Mouse (Mus musculus) neural tube, embryonic 15.5 days (tissue): ENCODE data around the gene Rnf38. TPM values are rescaled to one million over a fixed set of nuclear protein-coding genes. Genes with fewer than 3 reads are reported as not detected.

Experiments
- ATAC-seq: fragments of 200-750 bp; cut with Nextera tagmentation; 2 replicates; pipeline ENCODE4 v1.8.0; 2017; ENCODE audit warnings: mild to moderate bottlenecking, moderate TSS enrichment, moderate library complexity; ENCODE audit not compliant: low FRiP score
- H3K27ac ChIP-seq: fragments of 300-500 bp; sonication (generic); replicated peaks from 2 replicates; pipeline ENCODE4 v1.5.1; 2015; ENCODE audit warnings: mild to moderate bottlenecking, inconsistent platforms
- H3K27me3 ChIP-seq: fragments of 300-500 bp; sonication (generic); replicated peaks from 2 replicates; pipeline ENCODE4 v1.6.1; 2015; ENCODE audit warnings: inconsistent platforms
- H3K36me3 ChIP-seq: fragments of 300-500 bp; sonication (generic); 2 replicates; pipeline ENCODE4 v1.6.1; 2015; ENCODE audit warnings: inconsistent platforms
- H3K4me1 ChIP-seq: fragments of 300-500 bp; sonication (generic); 2 replicates; pipeline ENCODE4 v1.6.1; 2015; ENCODE audit warnings: inconsistent platforms
- H3K4me2 ChIP-seq: fragments of 300-500 bp; sonication (generic); 2 replicates; pipeline ENCODE4 v1.6.1; 2015; ENCODE audit warnings: inconsistent platforms, mild to moderate bottlenecking, moderate library complexity
- H3K4me3 ChIP-seq: fragments of 300-500 bp; sonication (generic); replicated peaks from 2 replicates; pipeline ENCODE4 v1.5.1; 2015; ENCODE audit warnings: mild to moderate bottlenecking, inconsistent platforms
- H3K9ac ChIP-seq: fragments of 300-500 bp; sonication (generic); replicated peaks from 2 replicates; pipeline ENCODE4 v1.6.1; 2015; ENCODE audit warnings: mild to moderate bottlenecking, inconsistent platforms
- H3K9me3 ChIP-seq: fragments of 300-500 bp; sonication (generic); replicated peaks from 2 replicates; pipeline ENCODE4 v1.6.1; 2016; ENCODE audit warnings: inconsistent platforms
- WGBS: fragments of 180-500 bp; shearing (Covaris S2); methylation state at CpG from one replicate; pipeline ENCODE4 v1.1.7; 2015; ENCODE audit warnings: mixed read lengths; 5-methylcytosine and 5-hydroxymethylcytosine counted together
- polyA plus RNA-seq: library from polyadenylated mRNA; unstranded; fragments of >200 nt; fragmentation: Nextera tagmentation; extraction: Ambion mirVana; gene quantifications from 2 replicates; pipeline ENCODE4 v1.2.1, GENCODE M21; 2015

Rnf38 gene
- polyA plus RNA-seq, 1 experiment from 2014 or later, result 23.4 TPM

DNA sequence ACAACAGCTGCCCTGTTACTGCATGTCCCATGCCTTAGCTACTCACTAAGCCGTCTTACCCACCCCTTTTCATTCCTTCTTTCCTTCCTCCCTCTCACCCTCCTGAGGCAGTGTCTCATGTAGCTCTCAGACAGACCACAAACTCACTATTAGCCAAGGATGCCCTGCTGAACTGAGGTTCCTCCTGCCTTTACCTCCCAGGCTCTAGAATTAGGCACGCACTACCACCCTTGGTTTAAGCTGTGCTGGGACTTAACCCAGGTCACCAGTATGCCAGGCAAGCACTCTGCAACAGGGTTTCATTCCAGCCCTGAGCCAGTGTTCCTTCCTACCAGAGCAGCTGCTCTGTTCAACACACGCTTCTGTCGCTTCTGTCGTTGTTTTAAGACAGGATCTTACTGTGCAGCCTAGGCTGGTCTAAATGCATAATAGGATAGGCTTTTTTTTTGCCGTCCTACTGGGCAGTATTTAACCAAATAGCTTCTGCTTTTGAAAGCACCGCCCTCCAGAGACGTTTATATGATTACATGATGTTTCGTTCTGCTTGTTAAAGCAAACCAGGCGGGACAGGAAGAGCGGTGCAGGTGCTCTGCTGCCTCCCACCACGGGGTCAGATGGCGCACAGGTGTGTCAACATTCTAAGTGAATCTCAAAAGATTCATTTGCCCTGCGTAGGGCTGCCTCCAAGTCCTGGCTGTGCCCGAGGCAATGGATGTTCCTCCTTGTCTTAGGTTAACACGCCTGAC, 120.0 kb downstream of the Rnf38 start:
- H3K4me2 ChIP-seq, result peak overlapping the region; percentile 9
- no peak overlapping the region for H3K27ac ChIP-seq
- ATAC-seq, result no peak
- peaks cover 12% of the 10 kb centered on the region for H3K4me1 ChIP-seq
- no peak overlapping the region for H3K4me3 ChIP-seq
- H3K9ac ChIP-seq, result no peak overlapping the region
- WGBS, result 41% methylated on average over 16 of the region's 16 CpGs
- no peaks in the 10 kb centered on the region for H3K36me3 ChIP-seq
- no peaks in the 10 kb centered on the region for H3K27me3 ChIP-seq
- no peaks in the 10 kb centered on the region for H3K9me3 ChIP-seq

DNA sequence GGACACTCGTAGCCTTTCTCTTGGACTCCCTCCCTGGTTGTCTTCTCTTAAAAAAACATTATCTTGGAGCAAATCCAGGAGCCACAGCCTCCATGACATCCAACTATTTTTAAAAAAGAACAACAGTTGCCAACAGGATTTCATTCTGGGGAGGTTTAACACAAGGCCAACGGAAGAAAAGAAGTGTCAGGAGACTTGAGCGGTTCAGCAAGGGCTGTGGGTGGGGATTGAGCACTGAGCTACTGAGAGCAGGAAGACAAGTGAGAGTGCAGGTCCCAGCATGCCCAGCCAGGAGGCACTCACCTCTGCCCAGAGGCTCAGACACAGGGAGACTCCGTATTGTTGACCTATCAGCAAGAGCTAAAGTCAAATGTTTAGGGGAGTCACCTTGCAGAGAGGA, 120.8 kb downstream of the Rnf38 start:
- Histone ChIP-seq H3K9ac (no peak overlapping the region), H3K27ac (no peak overlapping the region), H3K36me3 (no peaks in the 10 kb centered on the region), H3K4me1 (peaks cover 12% of the 10 kb centered on the region), H3K4me3 (no peak overlapping the region), H3K4me2 (no peak overlapping the region), H3K9me3 (no peaks in the 10 kb centered on the region), H3K27me3 (no peaks in the 10 kb centered on the region)
- whole genome bisulfite sequencing, result 41% methylated on average over 4 of the region's 4 CpGs
- ATAC-seq, result no peak

DNA sequence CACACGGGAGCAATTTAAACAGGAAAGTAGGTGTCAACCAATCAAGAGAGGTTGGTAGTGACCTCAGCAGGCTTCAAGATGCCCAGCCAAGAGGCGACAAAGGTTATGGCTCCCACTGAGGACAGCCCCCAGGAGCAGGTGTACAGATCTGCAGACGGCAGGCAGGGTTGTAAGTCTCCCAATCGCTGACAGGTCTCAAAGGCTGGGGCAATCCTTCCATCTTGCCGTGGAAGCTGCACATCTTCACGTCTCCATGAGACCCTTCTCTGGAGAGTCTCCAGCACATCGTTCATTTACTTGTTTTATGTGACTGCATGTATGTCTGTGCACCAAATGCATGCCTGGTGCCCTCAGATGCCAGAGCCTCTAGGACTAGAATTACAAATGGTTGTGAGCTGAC, 122.8 kb downstream of the Rnf38 start:
- peaks cover 22% of the 10 kb centered on the region for H3K4me1 ChIP-seq
- H3K9ac ChIP-seq, result no peak overlapping the region
- H3K27me3 ChIP-seq, result no peaks in the 10 kb centered on the region
- no peak for ATAC-seq
- no peaks in the 10 kb centered on the region for H3K9me3 ChIP-seq
- H3K27ac ChIP-seq, result no peak overlapping the region
- 51% methylated on average over 7 of the region's 7 CpGs for WGBS
- H3K36me3 ChIP-seq, result no peaks in the 10 kb centered on the region
- H3K4me3 ChIP-seq, result no peak overlapping the region
- no peak overlapping the region for H3K4me2 ChIP-seq

DNA sequence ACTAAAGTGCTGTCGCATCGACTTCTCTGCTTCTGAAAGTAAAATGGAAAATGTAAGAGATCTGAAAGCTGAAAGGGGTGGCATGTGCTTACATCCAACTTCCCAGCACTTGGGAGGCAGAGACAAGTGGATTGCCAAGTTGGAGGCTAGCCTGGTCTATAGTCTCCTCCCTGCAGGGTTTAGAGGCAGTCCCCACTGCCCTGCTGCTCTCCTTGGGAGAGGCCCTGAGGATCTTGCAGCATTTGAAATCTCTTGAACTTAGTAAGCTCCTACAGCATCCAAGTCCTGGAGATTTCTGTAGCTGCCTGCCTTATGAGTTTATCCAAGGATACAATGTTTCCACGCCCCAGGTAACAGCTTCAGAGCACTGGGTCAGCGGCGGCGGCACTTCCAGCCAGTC, 125.3 kb downstream of the Rnf38 start:
- Histone ChIP-seq H3K4me1 (peaks cover 22% of the 10 kb centered on the region), H3K36me3 (no peaks in the 10 kb centered on the region), H3K27ac (no peak overlapping the region), H3K4me3 (no peak overlapping the region), H3K4me2 (no peak overlapping the region), H3K27me3 (no peaks in the 10 kb centered on the region), H3K9me3 (no peaks in the 10 kb centered on the region), H3K9ac (no peak overlapping the region)
- ATAC-seq, result no peak
- WGBS, result 93% methylated on average over 6 of the region's 6 CpGs

DNA sequence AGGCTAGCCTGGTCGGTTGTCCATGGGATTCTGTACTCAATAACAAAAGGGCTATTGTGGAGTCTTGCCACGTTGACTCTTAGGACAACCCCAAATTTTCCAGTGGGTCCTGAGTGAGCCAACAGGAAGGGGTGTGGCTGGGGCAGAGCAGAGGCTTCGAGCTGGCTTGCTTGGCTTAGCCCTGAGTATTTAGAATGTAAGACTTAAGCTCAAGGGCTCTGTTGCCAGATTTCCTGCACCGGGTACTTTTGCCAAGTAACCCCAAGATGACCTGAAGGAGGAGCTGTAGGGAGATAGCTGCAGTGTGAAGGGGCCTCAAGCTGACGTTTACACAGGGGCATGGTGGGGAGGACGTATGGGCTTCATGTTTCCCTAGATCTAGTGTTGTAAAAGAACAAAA, 126.2 kb downstream of the Rnf38 start:
- 47% methylated on average over 6 of the region's 6 CpGs for WGBS
- H3K4me1 ChIP-seq, result peaks cover 18% of the 10 kb centered on the region
- no peak overlapping the region for H3K9ac ChIP-seq
- no peaks in the 10 kb centered on the region for H3K9me3 ChIP-seq
- no peak overlapping the region for H3K27ac ChIP-seq
- no peaks in the 10 kb centered on the region for H3K36me3 ChIP-seq
- no peak overlapping the region for H3K4me3 ChIP-seq
- no peak for ATAC-seq
- H3K4me2 ChIP-seq, result 0 out of 2 replicates have a peak overlapping the region, but pooled peaks have one; percentile 48
- H3K27me3 ChIP-seq, result no peaks in the 10 kb centered on the region

DNA sequence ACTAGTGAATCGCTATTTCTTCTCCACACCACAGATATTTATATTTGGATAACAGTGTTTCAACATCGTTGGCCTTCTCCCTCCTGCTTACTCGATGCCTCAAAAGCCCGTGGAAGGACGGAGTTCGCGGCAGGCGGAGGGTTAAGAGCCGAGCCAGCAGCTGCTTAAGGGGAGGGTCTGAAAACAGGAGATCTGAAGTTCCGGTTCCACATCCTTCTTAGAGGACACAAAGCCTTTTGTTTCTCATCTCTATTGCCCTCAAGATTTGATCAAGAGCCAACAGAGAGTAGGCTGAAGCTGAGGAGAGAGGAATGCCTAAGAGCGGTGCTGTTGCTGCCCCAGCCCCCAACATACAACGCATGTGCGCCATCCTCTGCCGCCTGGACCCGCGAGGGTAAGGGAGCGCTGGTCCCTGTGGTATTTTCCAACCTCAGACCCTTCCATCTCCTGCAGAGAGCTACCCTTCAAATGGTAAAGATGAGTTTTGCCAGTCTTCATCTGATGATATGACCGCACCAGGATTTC, 127.2 kb downstream of the Rnf38 start:
- no peak overlapping the region for H3K27ac ChIP-seq

DNA sequence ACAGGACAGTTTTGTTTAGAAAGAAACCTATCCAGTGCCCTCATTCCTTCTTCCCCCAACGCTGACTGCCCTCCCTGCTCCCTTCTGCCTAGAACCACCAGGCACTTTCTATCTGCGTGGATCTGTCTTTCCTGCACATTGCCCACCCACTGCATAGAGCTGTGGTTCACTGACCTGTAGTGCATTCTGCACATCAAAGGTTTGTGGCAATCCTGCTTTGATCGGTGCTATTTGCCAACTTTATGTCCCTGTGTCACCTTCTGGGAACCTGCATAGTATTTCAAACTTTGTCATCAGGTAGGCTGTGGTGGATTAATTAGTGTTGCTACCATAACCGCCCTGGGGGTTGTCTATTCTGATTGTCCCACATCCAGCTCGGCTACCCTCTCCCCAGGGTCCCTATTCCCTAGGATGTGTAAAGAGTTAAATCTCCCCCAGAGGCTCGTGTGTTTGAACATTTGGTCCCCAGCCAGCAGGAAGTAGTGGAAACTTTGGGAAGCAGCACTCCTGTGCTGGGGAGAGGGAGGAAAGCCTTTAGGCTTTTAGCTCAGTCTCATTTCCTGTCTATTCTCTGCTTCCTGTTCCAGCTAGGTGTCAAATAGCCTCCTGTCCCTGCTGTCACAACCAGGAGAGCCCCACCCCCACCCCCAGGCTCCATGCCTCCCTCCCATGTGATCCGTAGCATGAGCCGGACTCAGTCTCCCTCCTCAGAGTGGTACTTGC, 129.2 kb downstream of the Rnf38 start:
- WGBS, result 49% methylated on average over 8 of the region's 8 CpGs
- no peaks in the 10 kb centered on the region for H3K36me3 ChIP-seq

More for the DNA sequence above, 127.2 kb downstream of the Rnf38 start:
- peak overlapping the region; percentile 26 for H3K4me3 ChIP-seq
- ATAC-seq, result no peak
- no peaks in the 10 kb centered on the region for H3K27me3 ChIP-seq
- H3K9ac ChIP-seq, result no peak overlapping the region
- no peaks in the 10 kb centered on the region for H3K9me3 ChIP-seq
- 30% methylated on average over 18 of the region's 18 CpGs for WGBS
- H3K4me1 ChIP-seq, result peaks cover 18% of the 10 kb centered on the region
- H3K4me2 ChIP-seq, result peak overlapping the region; percentile 48
- H3K36me3 ChIP-seq, result no peaks in the 10 kb centered on the region

DNA sequence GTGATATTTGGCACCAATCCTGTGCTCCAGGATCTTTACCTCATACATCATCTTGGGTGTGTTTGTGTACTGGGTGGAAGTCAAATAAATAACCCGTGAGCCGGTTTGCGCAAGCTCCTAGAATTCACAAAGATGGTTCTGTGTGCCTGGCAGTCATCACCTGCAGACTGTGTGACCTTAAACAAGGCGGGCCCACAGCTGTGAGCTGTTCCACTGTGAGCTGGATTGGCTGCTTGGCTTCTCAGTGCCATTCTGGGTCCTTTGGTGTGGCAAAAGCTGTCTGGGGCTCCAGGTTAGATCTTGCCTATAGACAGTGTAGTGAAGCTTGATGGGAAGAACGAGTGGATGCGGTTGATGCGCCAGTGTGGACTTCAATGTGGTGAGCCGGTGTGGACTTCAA, 130.0 kb downstream of the Rnf38 start:
- ATAC-seq, result no peak
- Histone ChIP-seq H3K4me1 (peaks cover 18% of the 10 kb centered on the region), H3K9me3 (no peaks in the 10 kb centered on the region), H3K36me3 (no peaks in the 10 kb centered on the region), H3K4me2 (no peak overlapping the region), H3K27ac (no peak overlapping the region), H3K27me3 (no peaks in the 10 kb centered on the region), H3K9ac (no peak overlapping the region), H3K4me3 (no peak overlapping the region)
- WGBS, result 77% methylated on average over 8 of the region's 8 CpGs

More for the DNA sequence above, 129.2 kb downstream of the Rnf38 start:
- H3K9ac ChIP-seq, result no peak overlapping the region
- no peaks in the 10 kb centered on the region for H3K9me3 ChIP-seq
- H3K27ac ChIP-seq, result no peak overlapping the region
- no peak overlapping the region for H3K4me3 ChIP-seq
- H3K4me1 ChIP-seq, result peaks cover 18% of the 10 kb centered on the region
- no peaks in the 10 kb centered on the region for H3K27me3 ChIP-seq
- ATAC-seq, result no peak
- no peak overlapping the region for H3K4me2 ChIP-seq

DNA sequence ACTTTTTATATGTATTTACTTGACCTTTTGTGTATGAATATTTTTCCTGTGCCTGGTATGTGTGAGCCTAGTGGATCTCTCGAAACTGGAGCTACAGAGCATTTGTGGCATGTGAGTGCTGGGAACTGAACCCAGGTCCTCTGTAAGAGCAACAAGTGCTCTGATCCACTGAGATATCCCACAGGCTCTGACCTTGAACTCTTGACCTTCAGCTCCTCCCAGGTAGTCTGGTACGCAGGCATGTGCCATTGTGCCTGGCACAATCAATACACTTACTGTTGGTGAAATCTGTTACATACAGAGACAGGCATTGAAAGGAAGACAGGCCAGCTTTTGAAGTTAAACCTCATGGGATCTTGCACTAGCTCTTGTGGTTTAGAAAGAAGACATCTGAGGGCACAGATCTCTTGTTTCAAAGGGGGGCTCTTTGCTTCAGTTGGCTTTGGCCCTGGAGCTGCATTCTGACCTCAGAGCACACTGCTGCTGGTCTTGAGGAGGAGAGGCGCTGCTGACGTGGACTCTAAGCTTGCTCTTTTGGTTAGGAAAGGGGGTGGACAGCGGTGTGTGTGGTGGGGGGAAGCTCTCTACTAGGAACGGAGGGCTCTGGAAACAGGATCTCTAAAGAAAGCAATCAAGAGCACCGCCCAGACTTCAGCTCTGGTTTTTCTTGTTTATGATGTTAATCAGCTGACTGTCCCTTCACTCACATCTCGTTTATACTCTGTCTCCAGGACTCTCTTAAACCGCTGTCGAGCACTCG, 135.8 kb downstream of the Rnf38 start:
- Histone ChIP-seq H3K27ac (no peak overlapping the region), H3K27me3 (no peaks in the 10 kb centered on the region), H3K4me1 (no peaks in the 10 kb centered on the region), H3K9me3 (no peaks in the 10 kb centered on the region), H3K4me3 (no peak overlapping the region), H3K36me3 (no peaks in the 10 kb centered on the region), H3K4me2 (no peak overlapping the region), H3K9ac (no peak overlapping the region)
- ATAC-seq, result no peak
- 58% methylated on average over 11 of the region's 11 CpGs for WGBS

DNA sequence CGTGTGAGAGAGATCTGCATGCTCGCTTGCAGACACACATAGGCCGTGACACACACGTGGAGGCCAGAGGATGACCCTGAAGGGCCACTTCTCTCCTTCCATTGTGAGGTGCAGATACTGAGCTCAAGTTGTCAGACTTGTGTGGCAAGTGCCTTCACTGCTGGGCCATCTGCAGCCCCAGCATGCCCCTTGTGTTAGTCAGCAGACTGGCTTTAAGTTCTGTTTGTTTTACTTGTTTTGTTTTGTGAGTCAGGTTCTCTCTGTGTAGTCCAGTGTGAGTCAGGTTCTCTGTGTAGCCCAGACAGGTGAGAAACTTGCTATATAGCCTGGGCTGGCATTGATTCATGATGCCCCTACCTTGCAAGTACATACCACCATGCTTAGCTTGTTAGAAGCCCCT, 139.1 kb downstream of the Rnf38 start:
- ATAC-seq, result no peak
- 93% methylated on average over 4 of the region's 4 CpGs for WGBS
- H3K27ac ChIP-seq, result no peak overlapping the region
- no peak overlapping the region for H3K9ac ChIP-seq
- no peak overlapping the region for H3K4me3 ChIP-seq
- H3K4me1 ChIP-seq, result no peaks in the 10 kb centered on the region
- no peak overlapping the region for H3K4me2 ChIP-seq
- H3K9me3 ChIP-seq, result no peaks in the 10 kb centered on the region
- H3K36me3 ChIP-seq, result no peaks in the 10 kb centered on the region
- no peaks in the 10 kb centered on the region for H3K27me3 ChIP-seq

DNA sequence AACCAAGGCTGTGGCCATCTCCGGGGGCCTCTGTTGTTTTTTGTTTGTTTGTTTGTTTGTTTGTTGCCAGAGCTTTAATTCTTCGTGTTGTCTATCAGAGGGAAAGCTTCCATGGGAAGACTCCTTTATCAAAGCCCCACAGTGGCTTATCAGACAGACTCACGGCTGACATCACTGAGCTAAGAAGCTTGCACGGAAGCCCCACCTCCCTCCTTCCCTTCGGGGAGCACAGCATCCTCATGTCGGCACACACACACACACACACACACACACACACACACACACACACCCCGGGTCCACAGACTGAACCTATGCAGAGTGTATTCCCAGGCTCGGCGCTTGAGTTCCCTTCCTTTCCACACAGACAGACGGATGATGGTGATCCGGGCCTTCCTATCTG, 141.2 kb downstream of the Rnf38 start:
- Histone ChIP-seq H3K9ac (no peak overlapping the region), H3K9me3 (no peaks in the 10 kb centered on the region), H3K4me2 (no peak overlapping the region), H3K4me3 (no peak overlapping the region), H3K4me1 (no peaks in the 10 kb centered on the region), H3K27ac (no peak overlapping the region), H3K27me3 (no peaks in the 10 kb centered on the region), H3K36me3 (no peaks in the 10 kb centered on the region)
- WGBS, result 79% methylated on average over 11 of the region's 11 CpGs
- ATAC-seq, result no peak
